Mouse (Mus musculus): ENCODE data around the gene Nostrin. TPM values are rescaled to one million over a fixed set of nuclear protein-coding genes. Genes with fewer than 3 reads are reported as not detected.

Gene Nostrin
- polyA plus RNA-seq, 1 experiment from 2014 or later = 2.0 TPM

DNA sequence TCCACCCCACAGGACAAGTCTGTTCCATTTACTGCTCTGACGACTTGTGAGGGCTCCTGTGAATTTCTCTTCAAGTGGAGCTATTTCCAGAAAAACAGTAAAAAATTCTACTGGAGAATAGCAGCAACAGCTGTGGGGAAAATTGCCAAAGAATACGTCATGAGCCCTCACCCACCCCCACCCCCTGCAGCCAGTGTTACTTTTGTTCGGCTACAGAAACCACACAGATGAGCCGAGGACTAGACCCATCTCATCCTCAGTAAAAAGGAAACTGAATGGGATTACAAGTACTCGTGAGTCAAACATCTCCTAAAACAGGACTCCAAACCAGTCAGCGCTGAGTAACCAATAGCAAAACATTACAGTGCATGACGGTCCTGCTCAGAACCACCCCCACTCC lies 25.9 kb upstream of the Nostrin start:
- Histone ChIP-seq H3K27me3 (replicated peaks) (no peaks in the 10 kb centered on the region), H3K36me3 (no peaks in the 10 kb centered on the region), H3K4me1 (peaks cover 13% of the 10 kb centered on the region; the same call in 1 of the 2 replicates), H3K4me2 (no peak overlapping the region), H3K9me3 (replicated peaks) (no peaks in the 10 kb centered on the region), H3K27ac (replicated peaks) (no peak overlapping the region), H3K9ac (replicated peaks) (no peak overlapping the region), H3K4me3 (replicated peaks) (no peak overlapping the region)
- ATAC-seq (ENCODE audit: low FRiP score) = no peak
- WGBS = 58% methylated on average over 7 of the region's 7 CpGs

DNA sequence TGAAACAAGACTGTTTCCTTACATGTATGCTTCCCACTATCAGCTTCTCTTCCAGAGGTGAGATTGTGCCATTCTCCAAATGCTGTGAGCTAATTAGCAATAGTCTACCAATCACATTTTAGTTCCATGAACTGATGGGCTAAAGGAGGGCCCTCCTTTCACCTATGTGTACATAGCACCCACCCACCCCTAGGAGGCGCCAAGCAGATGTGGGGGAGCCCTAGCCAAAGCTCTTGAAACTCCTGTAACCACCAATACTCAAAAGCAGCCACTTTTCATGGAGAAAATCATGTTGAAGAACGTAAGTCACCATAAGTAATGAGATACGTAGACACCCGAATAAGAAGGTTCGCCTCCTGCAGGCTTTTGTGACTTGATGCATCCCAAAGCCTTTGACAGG lies 23.0 kb upstream of the Nostrin start:
- Histone ChIP-seq H3K36me3 (0 out of 2 replicates have a peak, but pooled peaks cover 5% of the 10 kb centered on the region), H3K27ac (replicated peaks) (no peak overlapping the region), H3K27me3 (replicated peaks) (no peaks in the 10 kb centered on the region), H3K4me2 (no peak overlapping the region), H3K9ac (replicated peaks) (no peak overlapping the region), H3K4me3 (replicated peaks) (no peak overlapping the region), H3K9me3 (replicated peaks) (no peaks in the 10 kb centered on the region), H3K4me1 (peaks cover 13% of the 10 kb centered on the region; the same call in 1 of the 2 replicates)
- WGBS = 86% methylated on average over 5 of the region's 5 CpGs
- no peak for ATAC-seq (ENCODE audit: low FRiP score)

DNA sequence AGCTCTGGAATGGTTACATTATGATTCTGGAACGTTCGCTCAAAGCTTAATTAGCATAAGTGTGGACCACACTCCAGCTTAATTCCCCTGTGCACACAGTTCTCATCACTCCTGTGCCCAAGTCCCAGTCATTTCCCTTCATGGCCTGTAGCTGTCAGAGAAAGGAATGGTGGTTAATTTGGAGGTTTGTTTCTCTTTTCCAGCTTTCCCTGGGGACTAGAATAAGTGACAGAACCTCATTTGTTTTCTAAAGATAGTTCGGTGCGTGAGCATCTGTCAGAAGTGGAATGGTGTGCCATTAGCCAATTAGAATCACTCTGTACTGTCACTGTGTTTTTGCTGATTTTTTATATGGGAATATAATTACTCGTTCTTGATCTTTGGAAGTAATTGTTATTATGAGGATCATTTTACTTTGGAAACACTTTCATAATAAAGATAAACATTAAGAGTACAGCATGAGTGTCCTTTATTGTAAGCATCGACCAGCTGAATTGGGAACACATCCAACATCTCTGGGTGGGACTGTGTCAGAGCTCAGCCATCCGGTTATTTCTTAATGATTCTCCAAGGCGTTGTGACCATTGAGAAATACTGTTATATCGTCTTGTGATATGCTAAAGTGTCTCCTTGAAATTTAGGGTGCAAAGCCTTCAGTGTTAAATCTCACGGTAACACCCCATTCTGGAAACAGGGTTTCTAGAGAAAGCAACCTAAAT lies 21.6 kb upstream of the Nostrin start:
- H3K9me3 ChIP-seq (replicated peaks) = no peaks in the 10 kb centered on the region
- H3K4me2 ChIP-seq = no peak overlapping the region
- H3K4me1 ChIP-seq = peaks cover 12% of the 10 kb centered on the region; the same call in 1 of the 2 replicates
- H3K36me3 ChIP-seq = 0 out of 2 replicates have a peak, but pooled peaks cover 5% of the 10 kb centered on the region
- no peak overlapping the region for H3K9ac ChIP-seq (replicated peaks)
- no peaks in the 10 kb centered on the region for H3K27me3 ChIP-seq (replicated peaks)
- 45% methylated on average over 10 of the region's 10 CpGs for WGBS
- ATAC-seq (ENCODE audit: low FRiP score) = 0 out of 2 replicates have a peak, but pooled peaks have one; percentile 24
- H3K27ac ChIP-seq (replicated peaks) = no peak overlapping the region
- H3K4me3 ChIP-seq (replicated peaks) = no peak overlapping the region

DNA sequence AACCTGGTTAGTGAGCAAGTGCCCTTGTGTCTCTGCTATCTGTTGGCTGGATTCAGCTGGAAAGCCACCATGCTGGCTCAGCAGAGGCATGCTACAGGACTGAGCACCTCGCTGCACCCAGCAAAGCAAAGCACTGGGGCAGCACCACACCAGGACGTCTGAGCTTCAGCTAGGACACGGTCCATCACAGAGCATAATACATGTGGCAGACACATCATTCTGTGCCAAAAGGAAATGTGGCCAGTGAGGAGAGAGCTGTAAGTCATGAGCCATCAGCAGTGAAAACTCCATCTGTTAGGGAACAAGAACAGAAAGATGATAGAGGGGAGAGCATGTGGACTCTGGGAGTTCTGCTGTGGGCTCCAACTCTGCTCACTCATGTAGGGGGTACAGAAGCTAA lies 19.7 kb upstream of the Nostrin start:
- H3K4me1 ChIP-seq = peaks cover 8% of the 10 kb centered on the region
- 83% methylated on average over 3 of the region's 3 CpGs for WGBS
- no peak for ATAC-seq (ENCODE audit: low FRiP score)

DNA sequence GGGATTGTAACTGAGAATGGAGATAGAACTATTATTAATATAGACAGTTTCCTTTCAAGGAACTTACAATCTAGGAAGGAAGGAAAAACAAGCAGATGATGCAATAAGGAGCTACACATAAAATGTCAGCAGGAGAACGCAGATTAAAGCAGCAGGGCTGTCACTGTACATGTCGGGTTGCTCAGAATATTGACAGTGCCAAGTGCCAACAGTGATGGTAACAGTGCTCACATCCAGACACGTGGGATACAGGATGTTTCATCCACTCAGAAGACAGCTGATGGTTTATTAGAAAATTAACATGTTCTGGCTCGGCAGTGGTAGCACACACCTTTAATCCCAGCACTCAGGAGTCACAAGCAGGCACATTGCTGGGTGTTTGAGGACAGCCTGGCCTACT lies 18.8 kb upstream of the Nostrin start:
- Histone ChIP-seq H3K4me3 (replicated peaks) (no peak overlapping the region), H3K4me1 (peaks cover 8% of the 10 kb centered on the region), H3K27ac (replicated peaks) (no peak overlapping the region), H3K36me3 (0 out of 2 replicates have a peak, but pooled peaks cover 5% of the 10 kb centered on the region), H3K9me3 (replicated peaks) (no peaks in the 10 kb centered on the region), H3K4me2 (no peak overlapping the region), H3K27me3 (replicated peaks) (no peaks in the 10 kb centered on the region), H3K9ac (replicated peaks) (no peak overlapping the region)
- ATAC-seq (ENCODE audit: low FRiP score) = no peak
- 52% methylated on average over 4 of the region's 4 CpGs for WGBS

More for the DNA sequence above, 19.7 kb upstream of the Nostrin start:
- H3K9me3 ChIP-seq (replicated peaks) = no peaks in the 10 kb centered on the region
- no peak overlapping the region for H3K4me2 ChIP-seq
- 0 out of 2 replicates have a peak, but pooled peaks cover 5% of the 10 kb centered on the region for H3K36me3 ChIP-seq
- H3K4me3 ChIP-seq (replicated peaks) = no peak overlapping the region
- no peak overlapping the region for H3K27ac ChIP-seq (replicated peaks)
- H3K9ac ChIP-seq (replicated peaks) = no peak overlapping the region
- H3K27me3 ChIP-seq (replicated peaks) = no peaks in the 10 kb centered on the region

DNA sequence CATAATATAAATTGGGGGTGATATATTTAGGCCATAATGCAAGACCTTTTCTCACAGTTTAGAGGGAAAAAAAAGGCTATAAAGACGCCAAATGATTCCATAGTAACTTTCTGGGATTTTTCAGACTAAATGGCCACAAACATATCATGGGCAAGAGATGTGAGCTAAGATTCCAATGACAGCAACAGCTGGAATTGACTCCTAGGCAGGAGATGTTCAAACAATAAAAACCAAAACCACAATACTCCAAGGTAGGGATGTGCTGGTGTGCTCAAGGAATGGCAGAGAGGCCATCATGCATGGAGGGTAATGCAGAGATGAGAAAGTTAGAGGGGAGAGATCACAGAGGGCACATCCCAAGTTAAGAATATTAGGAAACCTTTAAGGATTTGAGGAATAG lies 16.6 kb upstream of the Nostrin start:
- H3K4me1 ChIP-seq = peaks cover 3% of the 10 kb centered on the region; the same call in 1 of the 2 replicates
- no peak for ATAC-seq (ENCODE audit: low FRiP score)
- no peaks in the 10 kb centered on the region for H3K27me3 ChIP-seq (replicated peaks)
- no peak overlapping the region for H3K9ac ChIP-seq (replicated peaks)
- no peak overlapping the region for H3K27ac ChIP-seq (replicated peaks)
- no peak overlapping the region for H3K4me3 ChIP-seq (replicated peaks)
- WGBS = 89% methylated on average over 1 of the region's 1 CpGs
- no peaks in the 10 kb centered on the region for H3K9me3 ChIP-seq (replicated peaks)
- H3K36me3 ChIP-seq = 0 out of 2 replicates have a peak, but pooled peaks cover 5% of the 10 kb centered on the region
- no peak overlapping the region for H3K4me2 ChIP-seq

DNA sequence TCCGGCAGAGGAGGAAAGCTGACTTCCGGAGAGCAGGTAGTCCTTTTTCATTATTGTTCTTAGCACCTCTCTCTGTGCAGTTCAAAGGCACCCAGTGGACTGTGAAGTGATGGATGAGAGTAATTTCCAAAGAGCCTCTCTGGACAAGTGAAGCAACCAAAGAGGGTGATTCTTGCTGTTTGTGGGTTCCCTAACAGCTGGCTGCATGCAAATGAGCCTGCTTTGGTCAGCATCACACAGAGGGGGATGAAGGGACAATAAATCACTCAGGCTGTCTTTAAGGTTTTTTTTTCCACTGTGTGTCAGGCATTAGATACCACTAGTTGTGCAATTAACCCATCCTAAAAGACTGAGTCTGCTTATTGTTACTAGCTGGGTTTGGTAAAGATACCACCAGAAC lies 15.9 kb upstream of the Nostrin start:
- 0 out of 2 replicates have a peak, but pooled peaks cover 5% of the 10 kb centered on the region for H3K36me3 ChIP-seq
- H3K9ac ChIP-seq (replicated peaks) = no peak overlapping the region
- 7% methylated on average over 2 of the region's 2 CpGs for WGBS
- H3K4me3 ChIP-seq (replicated peaks) = no peak overlapping the region
- H3K27me3 ChIP-seq (replicated peaks) = no peaks in the 10 kb centered on the region
- ATAC-seq (ENCODE audit: low FRiP score) = no peak
- no peak overlapping the region for H3K27ac ChIP-seq (replicated peaks)
- H3K9me3 ChIP-seq (replicated peaks) = no peaks in the 10 kb centered on the region
- no peak overlapping the region for H3K4me2 ChIP-seq
- H3K4me1 ChIP-seq = peaks cover 3% of the 10 kb centered on the region; the same call in 1 of the 2 replicates

DNA sequence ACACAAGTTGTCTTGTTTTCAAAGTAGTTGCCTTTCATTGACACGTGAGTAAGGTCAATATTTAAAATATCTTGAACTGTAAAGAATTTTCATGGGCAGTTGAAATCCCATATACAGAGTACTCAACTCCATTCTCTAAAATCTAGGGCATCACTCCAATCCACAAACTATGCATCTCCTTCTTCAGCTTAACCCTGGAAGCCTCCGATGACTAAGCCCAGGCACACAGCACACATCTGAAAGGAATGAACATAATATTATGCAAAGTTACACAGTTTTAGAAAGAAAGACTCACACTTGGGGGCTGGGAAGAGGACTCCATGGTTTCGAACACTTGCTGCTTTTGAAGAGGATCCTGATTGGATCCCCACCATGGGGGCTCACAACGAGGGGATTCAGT lies 13.9 kb upstream of the Nostrin start:
- no peaks in the 10 kb centered on the region for H3K36me3 ChIP-seq
- no peak overlapping the region for H3K4me2 ChIP-seq
- no peak overlapping the region for H3K27ac ChIP-seq (replicated peaks)
- no peak overlapping the region for H3K4me3 ChIP-seq (replicated peaks)
- peaks cover 3% of the 10 kb centered on the region; the same call in 1 of the 2 replicates for H3K4me1 ChIP-seq
- WGBS = 86% methylated on average over 4 of the region's 4 CpGs
- H3K27me3 ChIP-seq (replicated peaks) = no peaks in the 10 kb centered on the region
- ATAC-seq (ENCODE audit: low FRiP score) = no peak
- no peak overlapping the region for H3K9ac ChIP-seq (replicated peaks)
- H3K9me3 ChIP-seq (replicated peaks) = no peaks in the 10 kb centered on the region

DNA sequence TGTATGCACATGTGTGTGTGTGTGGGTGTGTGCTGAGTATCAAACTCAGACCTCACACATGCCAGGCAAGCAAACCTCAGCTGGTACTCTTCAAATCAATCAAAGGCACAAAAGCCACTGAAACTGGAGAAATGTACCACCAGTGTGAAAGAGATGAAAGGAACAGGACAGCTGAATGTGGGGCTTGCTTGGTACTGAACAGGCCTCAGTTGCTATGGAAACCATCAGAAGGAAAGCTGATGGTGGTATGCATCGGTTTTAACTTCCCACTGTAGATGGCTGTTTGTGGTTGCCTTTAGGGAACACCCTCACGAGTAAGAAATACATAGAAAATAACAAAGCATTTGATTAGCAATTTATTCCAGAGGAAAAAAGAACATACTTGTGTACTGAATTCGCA lies 10.2 kb upstream of the Nostrin start:
- Histone ChIP-seq H3K27me3 (replicated peaks) (no peaks in the 10 kb centered on the region), H3K4me3 (replicated peaks) (no peak overlapping the region), H3K4me1 (peaks cover 9% of the 10 kb centered on the region), H3K36me3 (no peaks in the 10 kb centered on the region), H3K9ac (replicated peaks) (no peak overlapping the region), H3K27ac (replicated peaks) (no peak overlapping the region), H3K4me2 (no peak overlapping the region), H3K9me3 (replicated peaks) (no peaks in the 10 kb centered on the region)
- ATAC-seq (ENCODE audit: low FRiP score) = no peak
- 44% methylated on average over 3 of the region's 3 CpGs for WGBS

DNA sequence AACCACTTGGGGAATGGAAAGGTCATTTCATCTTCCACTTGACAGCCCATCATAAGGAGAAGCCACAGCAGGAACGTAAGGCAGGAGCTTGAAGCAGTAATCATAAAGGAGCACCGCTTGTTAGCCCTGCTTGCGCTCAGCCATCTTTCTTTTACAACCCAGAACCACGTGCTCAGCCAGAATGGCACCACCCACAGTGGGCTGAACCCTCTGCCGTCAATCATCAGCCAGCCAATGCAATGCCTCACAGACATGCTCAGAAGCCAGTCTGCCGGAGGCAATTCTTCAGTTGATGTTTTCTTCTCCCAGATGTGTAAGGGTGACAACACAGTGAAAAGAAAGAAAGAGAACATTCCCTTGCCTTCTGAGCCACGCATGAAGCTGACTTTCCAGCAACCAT lies 7.3 kb upstream of the Nostrin start:
- H3K9me3 ChIP-seq (replicated peaks) = no peaks in the 10 kb centered on the region
- 71% methylated on average over 7 of the region's 7 CpGs for WGBS
- no peak overlapping the region for H3K27ac ChIP-seq (replicated peaks)
- no peak for ATAC-seq (ENCODE audit: low FRiP score)
- H3K4me1 ChIP-seq = peaks cover 9% of the 10 kb centered on the region
- no peak overlapping the region for H3K4me2 ChIP-seq
- H3K4me3 ChIP-seq (replicated peaks) = no peak overlapping the region
- H3K27me3 ChIP-seq (replicated peaks) = no peaks in the 10 kb centered on the region
- no peak overlapping the region for H3K9ac ChIP-seq (replicated peaks)
- no peaks in the 10 kb centered on the region for H3K36me3 ChIP-seq

DNA sequence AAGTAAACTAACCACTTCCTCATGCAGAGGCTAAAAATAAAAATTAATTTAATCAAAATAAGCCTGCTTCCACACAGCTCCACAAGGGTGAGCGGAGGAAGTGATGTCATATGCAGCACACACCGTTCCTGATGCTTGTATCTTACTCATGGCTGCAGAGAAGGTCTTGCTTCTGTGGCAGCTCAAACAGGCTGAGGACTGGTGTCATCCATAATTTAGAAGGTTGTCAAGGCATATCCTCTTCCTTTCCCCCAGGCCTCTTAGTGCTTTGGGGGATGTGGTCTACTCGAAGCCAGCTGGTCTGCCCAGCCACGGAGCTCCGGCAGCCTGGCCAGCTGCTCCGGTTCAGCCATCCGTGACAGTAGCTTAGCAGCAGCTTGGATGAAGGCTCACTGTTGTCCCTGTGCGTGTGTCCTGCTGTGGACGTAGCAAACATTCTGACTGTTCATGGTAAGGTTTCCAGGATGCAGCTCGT lies 6.6 kb upstream of the Nostrin start:
- H3K9me3 ChIP-seq (replicated peaks) = no peaks in the 10 kb centered on the region
- peaks cover 9% of the 10 kb centered on the region for H3K4me1 ChIP-seq
- ATAC-seq (ENCODE audit: low FRiP score) = peak; percentile 63; the same call in 1 of the 2 replicates
- peak overlapping the region; percentile 29 for H3K4me2 ChIP-seq
- no peak overlapping the region for H3K4me3 ChIP-seq (replicated peaks)
- 44% methylated on average over 10 of the region's 10 CpGs for WGBS
- no peaks in the 10 kb centered on the region for H3K27me3 ChIP-seq (replicated peaks)
- no peak overlapping the region; the same call in 1 of the 2 replicates for H3K27ac ChIP-seq (replicated peaks)
- H3K9ac ChIP-seq (replicated peaks) = no peak overlapping the region
- H3K36me3 ChIP-seq = no peaks in the 10 kb centered on the region

Measured in neural tube, embryonic 15.5 days (tissue).